Mouse (Mus musculus): ENCODE data around the gene Xlr3a. TPM values are rescaled to one million over a fixed set of nuclear protein-coding genes. Genes with fewer than 3 reads are reported as not detected.

Gene Xlr3a
- polyA plus RNA-seq, 1 experiment from 2014 or later = 5.0 TPM

Other genes with a start within 250 kb of the Xlr3a start
- 114 and 127 TPM in 2 replicates for gene Cetn2, start 178.7 kb downstream of the Xlr3a start, polyA plus RNA-seq (2014; fragmentation: Nextera tagmentation; extraction: Ambion mirVana)
- gene Nsdhl, start 178.5 kb downstream of the Xlr3a start, polyA plus RNA-seq (2014; fragmentation: Nextera tagmentation; extraction: Ambion mirVana) = 37.0 and 42.3 TPM in 2 replicates
- gene Zfp185, start 109.8 kb downstream of the Xlr3a start, polyA plus RNA-seq (2014; fragmentation: Nextera tagmentation; extraction: Ambion mirVana) = 6.5 and 7.0 TPM in 2 replicates
- gene Pnma5, start 60.0 kb downstream of the Xlr3a start, polyA plus RNA-seq (2014; fragmentation: Nextera tagmentation; extraction: Ambion mirVana) = 0.13 TPM in 1 of 2 replicates, not detected in the other
- 0.11 and 0.22 TPM in 2 replicates for gene Pnma3, start 32.3 kb downstream of the Xlr3a start, polyA plus RNA-seq (2014; fragmentation: Nextera tagmentation; extraction: Ambion mirVana)
- gene Xlr4a, start 14.6 kb downstream of the Xlr3a start, polyA plus RNA-seq (2014; fragmentation: Nextera tagmentation; extraction: Ambion mirVana) = 0.83 and 1.0 TPM in 2 replicates
- gene Gm14685, start 20.0 kb upstream of the Xlr3a start, polyA plus RNA-seq (2014; fragmentation: Nextera tagmentation; extraction: Ambion mirVana) = not detected in 2 replicates
- gene Xlr5b, start 51.7 kb upstream of the Xlr3a start, polyA plus RNA-seq (2014; fragmentation: Nextera tagmentation; extraction: Ambion mirVana) = not detected in 2 replicates
- gene DXBay18, start 52.4 kb upstream of the Xlr3a start, polyA plus RNA-seq (2014; fragmentation: Nextera tagmentation; extraction: Ambion mirVana) = not detected in 2 replicates
- not detected in 2 replicates for gene Spin2d, start 79.9 kb upstream of the Xlr3a start, polyA plus RNA-seq (2014; fragmentation: Nextera tagmentation; extraction: Ambion mirVana)
- gene Xlr3b, start 95.1 kb upstream of the Xlr3a start, polyA plus RNA-seq (2014; fragmentation: Nextera tagmentation; extraction: Ambion mirVana) = 13.0 and 13.8 TPM in 2 replicates
- gene Xlr4b, start 117.2 kb upstream of the Xlr3a start, polyA plus RNA-seq (2014; fragmentation: Nextera tagmentation; extraction: Ambion mirVana) = 1.1 TPM in 1 of 2 replicates, not detected in the other
- gene F8a, start 131.2 kb upstream of the Xlr3a start, polyA plus RNA-seq (2014; fragmentation: Nextera tagmentation; extraction: Ambion mirVana) = 8.6 and 9.4 TPM in 2 replicates
- not detected in 2 replicates for gene Xlr4c, start 146.0 kb upstream of the Xlr3a start, polyA plus RNA-seq (2014; fragmentation: Nextera tagmentation; extraction: Ambion mirVana)
- 0.55 TPM in 1 of 2 replicates, not detected in the other for gene Xlr3c, start 168.3 kb upstream of the Xlr3a start, polyA plus RNA-seq (2014; fragmentation: Nextera tagmentation; extraction: Ambion mirVana)
- not detected in 2 replicates for gene Xlr5a, start 195.9 kb upstream of the Xlr3a start, polyA plus RNA-seq (2014; fragmentation: Nextera tagmentation; extraction: Ambion mirVana)
- not detected in 2 replicates for gene Xlr5c, start 195.9 kb upstream of the Xlr3a start, polyA plus RNA-seq (2014; fragmentation: Nextera tagmentation; extraction: Ambion mirVana)
- gene Gm45015, start 239.7 kb upstream of the Xlr3a start, polyA plus RNA-seq (2014; fragmentation: Nextera tagmentation; extraction: Ambion mirVana) = not detected in 2 replicates
- 20.2 and 20.3 TPM in 2 replicates for gene Zfp275, start 245.5 kb upstream of the Xlr3a start, polyA plus RNA-seq (2014; fragmentation: Nextera tagmentation; extraction: Ambion mirVana)